Mouse (Mus musculus) erythroblast, embryonic 14.5 days (primary cell): Measurements from ENCODE around the gene Pank4. TPM values are rescaled to one million over a fixed set of nuclear protein-coding genes. Genes with fewer than 3 reads are reported as not detected.

Source experiments
- H3K27me3 ChIP-seq: 2 replicates; pipeline ENCODE4 v1.6.1; 2012; ENCODE audit warnings: inconsistent platforms; ENCODE audit not compliant: control insufficient read depth
- H3K36me3 ChIP-seq: 2 replicates; pipeline ENCODE4 v1.6.1; 2012; ENCODE audit warnings: mild to moderate bottlenecking, inconsistent platforms; ENCODE audit not compliant: control insufficient read depth
- H3K4me1 ChIP-seq: 2 replicates; pipeline ENCODE4 v1.6.1; 2012; ENCODE audit warnings: inconsistent platforms; ENCODE audit not compliant: control insufficient read depth
- H3K4me3 ChIP-seq: replicated peaks from 2 replicates; pipeline ENCODE3; 2012; ENCODE audit warnings: moderate library complexity, mild to moderate bottlenecking, inconsistent platforms
- H3K9me3 ChIP-seq: 2 replicates; pipeline ENCODE4 v1.6.1; 2012; ENCODE audit warnings: low read length, inconsistent platforms, mixed read lengths; ENCODE audit not compliant: control insufficient read depth
- GATA1 ChIP-seq: IDR thresholded peaks from 2 replicates; pipeline ENCODE4 v1.6.1; 2012; ENCODE audit warnings: low read length, inconsistent platforms, mixed read lengths
- TAL1 ChIP-seq: IDR thresholded peaks from 3 replicates; pipeline ENCODE4 v1.6.1; 2012; ENCODE audit warnings: low read length, inconsistent platforms, mixed read lengths
- polyA plus RNA-seq: library from polyadenylated mRNA; stranded (reverse); fragments of >175 nt; gene quantifications from 2 replicates; pipeline ENCODE4 v1.2.3, GENCODE M21; 2012

Pank4 gene
- polyA plus RNA-seq, 1 experiment: 4.1 TPM

- Histone ChIP-seq H3K36me3 (no peaks in the 10 kb centered on the region), H3K4me1 (no peaks in the 10 kb centered on the region), H3K27me3 (no peaks in the 10 kb centered on the region; the same call in 1 of the 2 replicates), H3K4me3 (no peak overlapping the region), H3K9me3 (no peaks in the 10 kb centered on the region)
- TF ChIP-seq TAL1: no peak
- no peak for TF ChIP-seq GATA1
Observed at GRCm38 (mm10) chr4:155005278-155005677, 41.4 kb downstream of the Pank4 start.

GRCm38 (mm10) chr4:155006296-155006695 is 42.4 kb downstream of the Pank4 start:
- no peaks in the 10 kb centered on the region for H3K27me3 ChIP-seq
- TF ChIP-seq TAL1 (no peak), GATA1 (no peak)
- no peaks in the 10 kb centered on the region for H3K4me1 ChIP-seq
- no peaks in the 10 kb centered on the region for H3K9me3 ChIP-seq
- H3K4me3 ChIP-seq: no peak overlapping the region
- no peaks in the 10 kb centered on the region for H3K36me3 ChIP-seq

- Histone ChIP-seq H3K9me3 (no peaks in the 10 kb centered on the region), H3K27me3 (no peaks in the 10 kb centered on the region), H3K4me1 (no peaks in the 10 kb centered on the region), H3K36me3 (no peaks in the 10 kb centered on the region), H3K4me3 (no peak overlapping the region)
- TF ChIP-seq GATA1 (no peak), TAL1 (no peak)
Observed at GRCm38 (mm10) chr4:155007641-155008040, 43.7 kb downstream of the Pank4 start.

GRCm38 (mm10) chr4:155008075-155008474 is 44.2 kb downstream of the Pank4 start:
- Histone ChIP-seq H3K9me3 (no peaks in the 10 kb centered on the region), H3K36me3 (no peaks in the 10 kb centered on the region), H3K4me1 (no peaks in the 10 kb centered on the region), H3K4me3 (no peak overlapping the region), H3K27me3 (no peaks in the 10 kb centered on the region)
- TF ChIP-seq TAL1 (no peak), GATA1 (no peak)

GRCm38 (mm10) chr4:155009216-155009615 is 45.3 kb downstream of the Pank4 start:
- Histone ChIP-seq H3K4me3 (no peak overlapping the region), H3K4me1 (no peaks in the 10 kb centered on the region), H3K9me3 (no peaks in the 10 kb centered on the region), H3K36me3 (no peaks in the 10 kb centered on the region), H3K27me3 (no peaks in the 10 kb centered on the region; the same call in 1 of the 2 replicates)
- TF ChIP-seq GATA1 (no peak), TAL1 (no peak)

- Histone ChIP-seq H3K4me3 (no peak overlapping the region), H3K9me3 (no peaks in the 10 kb centered on the region), H3K36me3 (no peaks in the 10 kb centered on the region), H3K4me1 (no peaks in the 10 kb centered on the region), H3K27me3 (no peaks in the 10 kb centered on the region; the same call in 1 of the 2 replicates)
- TF ChIP-seq TAL1: no peak
- TF ChIP-seq GATA1: no peak
Observed at GRCm38 (mm10) chr4:155010870-155011269, 46.9 kb downstream of the Pank4 start.

- Histone ChIP-seq H3K4me3 (no peak overlapping the region), H3K27me3 (no peaks in the 10 kb centered on the region; the same call in 1 of the 2 replicates), H3K4me1 (no peaks in the 10 kb centered on the region), H3K9me3 (no peaks in the 10 kb centered on the region), H3K36me3 (no peaks in the 10 kb centered on the region)
- TF ChIP-seq TAL1: no peak
- no peak for TF ChIP-seq GATA1
Observed at GRCm38 (mm10) chr4:155011312-155012025, 47.5 kb downstream of the Pank4 start.

- TF ChIP-seq TAL1 (no peak), GATA1 (no peak)
- no peaks in the 10 kb centered on the region for H3K36me3 ChIP-seq
Observed at GRCm38 (mm10) chr4:155012115-155012514, 48.2 kb downstream of the Pank4 start.

GRCm38 (mm10) chr4:155012788-155013187 is 48.9 kb downstream of the Pank4 start:
- H3K4me3 ChIP-seq: no peak overlapping the region
- H3K36me3 ChIP-seq: no peaks in the 10 kb centered on the region
- H3K4me1 ChIP-seq: no peaks in the 10 kb centered on the region
- H3K27me3 ChIP-seq: peaks cover 5% of the 10 kb centered on the region
- no peaks in the 10 kb centered on the region for H3K9me3 ChIP-seq
- no peak for TF ChIP-seq TAL1
- no peak for TF ChIP-seq GATA1

More at GRCm38 (mm10) chr4:155012115-155012514, 48.2 kb downstream of the Pank4 start:
- Histone ChIP-seq H3K9me3 (no peaks in the 10 kb centered on the region), H3K4me1 (no peaks in the 10 kb centered on the region), H3K27me3 (no peaks in the 10 kb centered on the region; the same call in 1 of the 2 replicates), H3K4me3 (no peak overlapping the region)
